ENCODE assay signal across 27 mouse cellular contexts in genomic region chr9:62220451-62220850, GRCm38 (mm10).
DNase-seq lines count a peak whose midpoint lies in the region; ATAC-seq and TF ChIP-seq lines count a peak whose summit lies in the region.
"Had no signal": no experiment of that assay in that cellular context is flagged by ENCODE, and none has a peak within 500 bp of the region (broad histone marks: within the 10 kb centered on the region; RNA-seq: fewer than 3 reads in every experiment).

No protein-coding gene starts in this region.

- H3K4me1 ChIP-seq in stomach, postnatal 0 days (replicated peaks; ENCODE audit: control insufficient read depth, insufficient read depth) = no peaks in the 10 kb centered on the region
- H3K4me1 ChIP-seq: heart, embryonic 15.5 days; liver, embryonic 15.5 days; lung, embryonic 15.5 days; megakaryocyte, embryonic 14.5 days; midbrain, embryonic 15.5 days had no signal

- no peak overlapping the region for H3K4me2 ChIP-seq in stomach, postnatal 0 days (replicated peaks; ENCODE audit: low read depth)
- H3K4me2 ChIP-seq: embryonic facial prominence, embryonic 15.5 days; forebrain, embryonic 15.5 days; heart, embryonic 15.5 days; hindbrain, embryonic 14.5 days; liver, embryonic 15.5 days; lung, embryonic 15.5 days; midbrain, embryonic 15.5 days; neural tube, embryonic 12.5 days had no signal

- no peak overlapping the region for H3K27ac ChIP-seq in stomach, postnatal 0 days (replicated peaks)
- H3K27ac ChIP-seq: embryonic facial prominence, embryonic 15.5 days; forebrain, embryonic 15.5 days; heart, embryonic 15.5 days; hindbrain, embryonic 14.5 days; limb, embryonic 10.5 days; liver, embryonic 15.5 days; lung, embryonic 15.5 days; midbrain, embryonic 15.5 days; neural tube, embryonic 12.5 days had no signal

- H3K9ac ChIP-seq in stomach, postnatal 0 days (ENCODE audit: low read length) = no peak overlapping the region
- H3K9ac ChIP-seq: embryonic facial prominence, embryonic 15.5 days; forebrain, embryonic 15.5 days; heart, embryonic 15.5 days; hindbrain, embryonic 14.5 days; liver, embryonic 15.5 days; lung, embryonic 15.5 days; midbrain, embryonic 15.5 days; neural tube, embryonic 12.5 days had no signal

- H3K27me3 ChIP-seq in stomach, postnatal 0 days (ENCODE audit: control insufficient read depth, insufficient read depth, low read length) = no peaks in the 10 kb centered on the region
- H3K27me3 ChIP-seq: embryonic facial prominence, embryonic 15.5 days; forebrain, embryonic 15.5 days; heart, embryonic 15.5 days; liver, embryonic 15.5 days; midbrain, embryonic 15.5 days; neural tube, embryonic 12.5 days had no signal

- ATAC-seq in stomach, postnatal 0 days (ENCODE audit: low FRiP score, low TSS enrichment) = no peak
- ATAC-seq: forebrain, embryonic 15.5 days; inflammation-experienced regulatory T-cells, adult 6 months; midbrain, embryonic 15.5 days had no signal

- no peaks in the 10 kb centered on the region for H3K36me3 ChIP-seq in stomach, postnatal 0 days (ENCODE audit: control insufficient read depth, insufficient read depth, low read length)
- H3K36me3 ChIP-seq: embryonic facial prominence, embryonic 15.5 days; forebrain, embryonic 15.5 days; heart, embryonic 15.5 days; limb, embryonic 10.5 days; liver, embryonic 15.5 days; lung, embryonic 15.5 days; midbrain, embryonic 15.5 days; neural tube, embryonic 12.5 days had no signal

- TF ChIP-seq EP300 in stomach, postnatal 0 days (optimal IDR thresholded peaks at IDR 0.05) = no peak

- TF ChIP-seq CTCF in stomach, postnatal 0 days (IDR thresholded peaks at IDR 0.05; ENCODE audit: low read depth) = no peak

- 55% methylated on average over 5 of the region's 5 CpGs for WGBS in stomach, postnatal 0 days

- no peak overlapping the region for H3K4me3 ChIP-seq in stomach, postnatal 0 days (ENCODE audit: low read depth, low read length)
- H3K4me3 ChIP-seq: embryonic facial prominence, embryonic 15.5 days; forebrain, embryonic 15.5 days; heart, embryonic 15.5 days; limb, embryonic 10.5 days; liver, embryonic 15.5 days; lung, embryonic 15.5 days; megakaryocyte, embryonic 14.5 days; midbrain, embryonic 15.5 days; neural tube, embryonic 12.5 days had no signal

- peak; percentile 53 for DNase-seq in layer of hippocampus, adult 11-12 months (ENCODE audit: low spot score)
- DNase-seq in layer of hippocampus, postnatal 25 days (ENCODE audit: extremely low spot score in 1 of 2, low spot score in 1 of 2) = no peak
- peak; percentile 54 to 59 for DNase-seq in right cerebral cortex, adult 2 months (ENCODE audit: low spot score in 2 of 2)
- DNase-seq in right cerebral cortex, postnatal 4 days = no peak
- DNase-seq in layer of hippocampus, adult 9-10 months (ENCODE audit: low spot score) = peak; percentile 32
- DNase-seq in right cerebral cortex, postnatal 36 days (ENCODE audit: low spot score in 2 of 2) = peak; percentile 37 to 45
- DNase-seq in ovary, adult 18-20 months (ENCODE audit: low spot score) = no peak
- no peak for DNase-seq in stomach, postnatal 0 days (ENCODE audit: low spot score)
- DNase-seq: adrenal gland, adult 8-10 months; cerebellum, adult 9-10 months; heart, postnatal 36 days; kidney, adult 8-10 months; kidney, postnatal 36 days; liver; lung, postnatal 36 days; thymus, postnatal 25 days had no signal

- H3K9me3 ChIP-seq in stomach, postnatal 0 days (ENCODE audit: control insufficient read depth, low read length) = no peaks in the 10 kb centered on the region
- H3K9me3 ChIP-seq: embryonic facial prominence, embryonic 15.5 days; forebrain, embryonic 15.5 days; heart, embryonic 15.5 days; limb, embryonic 10.5 days; liver, embryonic 15.5 days; lung, embryonic 15.5 days; megakaryocyte, embryonic 14.5 days; midbrain, embryonic 15.5 days; neural tube, embryonic 12.5 days had no signal

Comparison
In these comparisons a context has a peak if more than half of its experiments do, and no peak if none do; other contexts are left out.
1. DNase-seq: peak in layer of hippocampus, adult 11-12 months (single experiment), right cerebral cortex, adult 2 months (2 of 2), layer of hippocampus, adult 9-10 months (single experiment) and right cerebral cortex, postnatal 36 days (2 of 2); none in layer of hippocampus, postnatal 25 days (0 of 2), right cerebral cortex, postnatal 4 days (single experiment), ovary, adult 18-20 months (single experiment) and stomach, postnatal 0 days (single experiment).